Mouse (Mus musculus) bone marrow, adult 2 months (tissue): Measurements from ENCODE around the gene Nubp1. TPM values are rescaled to one million over a fixed set of nuclear protein-coding genes. Genes with fewer than 3 reads are reported as not detected.

Experiments used
- H3K27ac ChIP-seq: fragments of 200-500 bp; 2 replicates; pipeline ENCODE4 v1.5.1; 2012; ENCODE audit warnings: low read depth, mild to moderate bottlenecking, control low read depth, inconsistent platforms, low read length; ENCODE audit not compliant: control insufficient read depth, poor library complexity, insufficient read depth
- H3K4me1 ChIP-seq: fragments of 200-500 bp; 2 replicates; pipeline ENCODE4 v1.6.1; 2011; ENCODE audit warnings: low read length; ENCODE audit not compliant: control insufficient read depth, insufficient read depth
- H3K4me3 ChIP-seq: fragments of 200-500 bp; replicated peaks from 2 replicates; pipeline ENCODE3; 2011; ENCODE audit warnings: mild to moderate bottlenecking, low read depth, low read length, control low read depth; ENCODE audit not compliant: control insufficient read depth
- CTCF ChIP-seq: fragments of 200-500 bp; IDR thresholded peaks from 2 replicates; pipeline ENCODE4 v1.5.1; 2011; ENCODE audit warnings: low read length, control low read depth; ENCODE audit not compliant: control insufficient read depth, insufficient read depth
- POLR2A ChIP-seq: fragments of 200-500 bp; IDR thresholded peaks from 2 replicates; pipeline ENCODE4 v1.6.1; 2011; ENCODE audit warnings: low read depth, mild to moderate bottlenecking, control low read depth, low read length, borderline replicate concordance; ENCODE audit not compliant: control insufficient read depth
- WGBS: fragments of 180-500 bp; shearing (Covaris S2); methylation state at CpG from one replicate; pipeline ENCODE4 v1.1.7; 2018; 5-methylcytosine and 5-hydroxymethylcytosine counted together
- polyA plus RNA-seq: library from polyadenylated mRNA; stranded (reverse); fragments of >200 nt; gene quantifications from 2 replicates; pipeline ENCODE4 v1.2.4, GENCODE M21; 2011; ENCODE audit warnings: low replicate concordance; ENCODE audit not compliant: missing spikeins, insufficient read depth, insufficient read length

Nubp1 gene
- polyA plus RNA-seq, 1 experiment = 21.4 TPM

GRCm38 (mm10) chr16:10467391-10468107, 55.8 kb downstream of the Nubp1 start:
- no peak overlapping the region for H3K4me3 ChIP-seq
- no peak for TF ChIP-seq POLR2A
- no peak for TF ChIP-seq CTCF
- H3K27ac ChIP-seq = no peak overlapping the region
- no peaks in the 10 kb centered on the region for H3K4me1 ChIP-seq
- 73% methylated on average over 11 of the region's 11 CpGs for WGBS

GRCm38 (mm10) chr16:10468201-10468600, 56.5 kb downstream of the Nubp1 start:
- Histone ChIP-seq H3K4me1 (no peaks in the 10 kb centered on the region), H3K27ac (no peak overlapping the region), H3K4me3 (no peak overlapping the region)
- no peak for TF ChIP-seq POLR2A
- TF ChIP-seq CTCF = no peak
- WGBS = 94% methylated on average over 1 of the region's 1 CpGs

- TF ChIP-seq POLR2A = no peak
- TF ChIP-seq CTCF = no peak
- Histone ChIP-seq H3K4me3 (no peak overlapping the region), H3K27ac (no peak overlapping the region), H3K4me1 (no peaks in the 10 kb centered on the region)
- WGBS = 86% methylated on average over 3 of the region's 3 CpGs
Measured at GRCm38 (mm10) chr16:10471950-10472349, 60.2 kb downstream of the Nubp1 start.

Other genes starting within 250 kb of the Nubp1 start
- 9.3 TPM in 1 of 2 replicates, not detected in the other for gene Rpl39l, start 241.7 kb upstream of the Nubp1 start, polyA plus RNA-seq
- 1.0 TPM in 1 of 2 replicates, not detected in the other for gene Atf7ip2, start 219.2 kb upstream of the Nubp1 start, polyA plus RNA-seq
- gene Emp2, start 98.0 kb upstream of the Nubp1 start, polyA plus RNA-seq = 1.6 and 2.5 TPM in 2 replicates
- gene Tekt5, start 16.5 kb upstream of the Nubp1 start, polyA plus RNA-seq = 0.77 TPM in 1 of 2 replicates, not detected in the other
- 0.85 TPM in 1 of 2 replicates, not detected in the other for gene Tvp23a, start 35.4 kb downstream of the Nubp1 start, polyA plus RNA-seq
- 4.0 and 11.8 TPM in 2 replicates for gene Ciita, start 68.1 kb downstream of the Nubp1 start, polyA plus RNA-seq
- 4.2 and 4.3 TPM in 2 replicates for gene Dexi, start 131.1 kb downstream of the Nubp1 start, polyA plus RNA-seq
- 3.0 and 6.3 TPM in 2 replicates for gene Clec16a, start 133.4 kb downstream of the Nubp1 start, polyA plus RNA-seq